Mouse (Mus musculus): ENCODE measurements at regions not wholly inside any gene's neighbourhood (a gene's known extent, or its start where the extent isn't known, plus 50 kb on each side); places are given as distances from the start of the nearest gene placed in this dataset.

GRCm38 (mm10) chr9:94104669-94105068 lies 433.2 kb downstream of the 1190002N15Rik start:
- no peak for DNase-seq

GRCm38 (mm10) chr9:94101958-94102357 lies 435.9 kb downstream of the 1190002N15Rik start:
- DNase-seq: peak; percentile 4

- DNase-seq: no peak
These were observed 443.1 kb downstream of the 1190002N15Rik start for GRCm38 (mm10) chr9:94094800-94095199.

- peak; percentile 26 for DNase-seq
These were observed 446.1 kb downstream of the 1190002N15Rik start for GRCm38 (mm10) chr9:94091658-94092225.

- no peak for DNase-seq
These were observed 448.1 kb downstream of the 1190002N15Rik start for GRCm38 (mm10) chr9:94089759-94090158.

GRCm38 (mm10) chr9:94083629-94084411 lies 454.1 kb downstream of the 1190002N15Rik start:
- no peak for DNase-seq

GRCm38 (mm10) chr9:94074904-94075303 lies 463.0 kb downstream of the 1190002N15Rik start:
- no peak for DNase-seq

- DNase-seq: no peak
These were observed 470.8 kb downstream of the 1190002N15Rik start for GRCm38 (mm10) chr9:94067121-94067520.

GRCm38 (mm10) chr9:94053229-94053628 lies 484.7 kb downstream of the 1190002N15Rik start:
- peak; percentile 7 for DNase-seq

- no peak for DNase-seq
These were observed 490.0 kb downstream of the 1190002N15Rik start for GRCm38 (mm10) chr9:94047845-94048244.

- DNase-seq: no peak
These were observed 492.3 kb downstream of the 1190002N15Rik start for GRCm38 (mm10) chr9:94045462-94046126.

- no peak for DNase-seq
These were observed 514.1 kb downstream of the 1190002N15Rik start for GRCm38 (mm10) chr9:94023761-94024160.

GRCm38 (mm10) chr9:94021293-94021903 lies 516.5 kb downstream of the 1190002N15Rik start:
- DNase-seq: no peak

- no peak for DNase-seq
These were observed 521.0 kb downstream of the 1190002N15Rik start for GRCm38 (mm10) chr9:94016747-94017487.

GRCm38 (mm10) chr9:93992216-93992615 lies 545.7 kb downstream of the 1190002N15Rik start:
- no peak for DNase-seq

GRCm38 (mm10) chr9:93991141-93991540 lies 546.7 kb downstream of the 1190002N15Rik start:
- DNase-seq: no peak

GRCm38 (mm10) chr9:93981136-93981535 lies 556.7 kb downstream of the 1190002N15Rik start:
- DNase-seq: peak; percentile 61

GRCm38 (mm10) chr9:93969691-93970284 lies 568.1 kb downstream of the 1190002N15Rik start:
- DNase-seq: peak; percentile 57

- peak; percentile 17 for DNase-seq
These were observed 568.8 kb downstream of the 1190002N15Rik start for GRCm38 (mm10) chr9:93969118-93969517.

- no peak for DNase-seq
These were observed 582.4 kb downstream of the 1190002N15Rik start for GRCm38 (mm10) chr9:93955235-93956040.

- no peak for DNase-seq
These were observed 589.2 kb downstream of the 1190002N15Rik start for GRCm38 (mm10) chr9:93948671-93949070.

Data from retina, postnatal 1 day (tissue).